Mouse (Mus musculus): ENCODE data around the gene Cacng4. TPM values are rescaled to one million over a fixed set of nuclear protein-coding genes. Genes with fewer than 3 reads are reported as not detected.

Gene Cacng4
- polyA plus RNA-seq, 1 experiment: 152 TPM

DNA sequence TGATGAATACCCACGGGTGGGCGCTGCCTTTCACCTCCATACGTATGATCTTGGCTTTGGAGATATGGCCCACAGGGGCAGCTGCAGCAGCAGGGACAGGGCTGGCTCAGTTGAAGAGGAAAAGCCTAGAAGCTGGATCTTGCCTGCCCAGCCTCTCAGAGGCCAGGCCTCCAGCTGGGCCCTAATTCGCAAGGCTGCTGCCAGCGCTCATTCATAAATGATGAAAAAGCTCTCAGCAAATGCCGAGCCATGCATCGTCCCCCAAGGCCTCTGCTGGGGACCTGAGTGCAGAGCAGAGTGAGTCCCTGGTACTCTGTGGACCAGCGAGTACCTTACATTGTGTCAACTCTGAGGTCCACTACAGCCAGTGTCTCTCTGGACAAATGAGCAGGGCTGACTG, 26.0 kb downstream of the Cacng4 start:
- TF ChIP-seq POLR2A (IDR thresholded peaks at IDR 0.05; ENCODE audit: borderline replicate concordance, extremely low read depth, insufficient read depth, insufficient read length, poor library complexity, severe bottlenecking) (no peak), CTCF (IDR thresholded peaks at IDR 0.05; ENCODE audit: borderline replicate concordance, extremely low read depth, insufficient read depth, insufficient read length) (no peak)
- DNase-seq (ENCODE audit: low read depth): peak; percentile 71

DNA sequence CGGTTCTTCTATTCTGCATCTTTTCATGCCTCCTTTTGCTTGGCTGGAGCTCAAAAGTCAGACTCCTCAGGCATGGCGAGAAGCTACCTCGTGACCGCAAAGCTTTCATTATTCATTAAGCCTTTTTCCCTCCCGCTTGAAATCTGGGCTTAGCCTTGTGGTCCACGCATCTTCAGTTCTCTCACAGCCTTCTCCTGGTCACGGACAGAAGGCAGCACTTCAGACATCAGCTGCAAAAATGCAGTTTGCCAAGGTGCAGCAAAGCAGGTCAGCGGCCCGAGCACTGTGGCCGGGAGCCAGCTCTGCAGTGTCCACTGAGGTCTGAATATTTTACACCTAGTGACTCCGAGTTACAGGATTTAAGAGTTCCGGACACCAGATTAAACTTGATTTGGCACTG, 27.4 kb downstream of the Cacng4 start:
- no peak for DNase-seq (ENCODE audit: low read depth)
- TF ChIP-seq CTCF (IDR thresholded peaks at IDR 0.05; ENCODE audit: borderline replicate concordance, extremely low read depth, insufficient read depth, insufficient read length): no peak
- no peak for TF ChIP-seq POLR2A (IDR thresholded peaks at IDR 0.05; ENCODE audit: borderline replicate concordance, extremely low read depth, insufficient read depth, insufficient read length, poor library complexity, severe bottlenecking)

DNA sequence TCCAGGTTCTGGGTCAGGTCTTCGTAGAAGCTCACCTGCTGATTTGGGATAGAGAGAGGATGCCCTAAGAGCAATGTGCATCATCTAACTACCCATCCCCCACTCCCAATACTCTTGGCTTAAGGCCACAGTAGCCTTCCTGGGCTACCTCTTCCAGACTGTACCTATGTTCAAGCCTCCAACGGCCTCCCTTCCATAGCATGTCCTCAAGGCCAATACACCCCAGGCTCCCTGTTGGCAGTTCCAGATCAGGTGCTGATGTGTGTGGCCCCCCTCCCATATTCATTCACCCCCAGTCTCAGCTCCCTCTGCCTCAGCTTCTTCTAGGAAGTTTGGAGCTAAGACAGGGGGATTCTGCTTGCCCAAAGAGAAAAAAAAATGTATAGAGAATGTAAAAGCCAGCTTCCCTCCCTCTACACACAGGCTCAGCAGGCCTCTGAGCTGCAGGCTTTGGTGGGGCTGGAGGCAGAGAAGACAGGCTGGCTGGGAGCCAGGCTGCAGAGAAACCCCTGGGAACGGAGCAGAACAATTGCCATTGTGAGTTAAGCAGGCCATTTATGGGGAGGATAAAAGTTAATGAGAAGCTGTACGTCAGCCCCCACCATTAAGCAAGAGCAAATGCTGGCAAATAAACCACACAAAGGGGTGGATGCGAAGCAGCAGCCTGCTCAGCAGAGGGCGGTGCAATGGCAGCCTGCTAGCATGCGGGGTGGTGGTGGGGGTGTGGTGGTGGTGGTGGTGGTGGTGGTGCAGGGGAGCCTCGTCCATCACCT, 31.5 kb downstream of the Cacng4 start:
- peak; percentile 53; the same call in 1 of the 2 replicates for TF ChIP-seq CTCF (IDR thresholded peaks at IDR 0.05; ENCODE audit: borderline replicate concordance, extremely low read depth, insufficient read depth, insufficient read length)
- TF ChIP-seq POLR2A (IDR thresholded peaks at IDR 0.05; ENCODE audit: borderline replicate concordance, extremely low read depth, insufficient read depth, insufficient read length, poor library complexity, severe bottlenecking): no peak
- peak; percentile 97 for DNase-seq (ENCODE audit: low read depth)

DNA sequence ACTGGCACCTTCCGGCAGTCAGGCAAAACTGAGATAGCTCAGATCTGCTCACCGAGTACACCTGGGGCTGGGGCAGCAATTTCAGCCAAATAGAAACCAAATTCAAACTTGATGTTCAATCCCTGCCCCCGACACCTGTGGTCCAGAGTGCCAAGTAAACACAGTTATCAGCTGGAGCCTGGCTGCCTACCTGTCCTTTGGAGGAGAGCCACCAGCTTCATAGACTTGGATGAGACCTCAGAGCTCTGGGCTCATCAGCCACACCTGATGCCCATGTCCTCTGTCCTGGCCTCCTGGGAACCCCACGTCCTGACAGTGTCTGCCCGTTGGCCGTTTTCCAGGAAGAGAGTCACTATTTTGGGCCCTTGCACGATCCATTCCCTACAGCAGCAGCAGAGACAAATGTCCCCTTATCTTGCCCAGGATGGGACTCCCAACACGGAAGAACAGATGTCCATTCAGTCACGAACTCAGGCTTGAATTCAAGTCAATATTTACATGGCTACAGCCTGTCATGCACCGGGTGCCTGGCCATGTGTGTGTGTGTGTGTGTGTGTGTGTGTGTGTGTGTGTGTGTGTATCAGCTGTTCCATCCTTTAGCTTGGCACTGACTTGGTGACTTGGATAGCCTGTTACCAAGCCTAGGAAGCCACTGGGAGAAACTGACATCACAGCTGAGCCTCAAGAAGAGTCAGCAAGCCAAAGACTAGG, 32.4 kb downstream of the Cacng4 start:
- TF ChIP-seq POLR2A (IDR thresholded peaks at IDR 0.05; ENCODE audit: borderline replicate concordance, extremely low read depth, insufficient read depth, insufficient read length, poor library complexity, severe bottlenecking) (no peak), CTCF (IDR thresholded peaks at IDR 0.05; ENCODE audit: borderline replicate concordance, extremely low read depth, insufficient read depth, insufficient read length) (no peak)
- no peak for DNase-seq (ENCODE audit: low read depth)

DNA sequence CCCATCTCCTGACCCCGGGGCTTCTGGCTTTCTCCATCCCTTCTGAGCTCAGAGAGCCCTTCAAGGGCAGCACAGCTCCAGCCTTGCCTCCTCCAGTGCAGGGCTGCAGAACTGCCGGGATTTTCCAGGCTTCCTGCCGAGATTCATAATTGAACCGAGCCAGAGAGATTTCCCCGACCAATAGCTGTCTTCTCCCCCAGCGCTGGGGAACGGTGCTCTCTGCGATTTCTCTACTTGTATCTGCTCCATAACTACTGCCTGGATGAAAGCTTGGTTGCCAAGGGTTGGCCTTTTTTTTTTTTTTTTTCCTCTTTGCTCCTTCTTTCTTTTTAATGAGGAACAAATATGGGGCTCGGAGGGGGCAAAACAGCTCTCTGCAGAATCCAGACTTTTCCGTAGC, 34.4 kb downstream of the Cacng4 start:
- TF ChIP-seq POLR2A (IDR thresholded peaks at IDR 0.05; ENCODE audit: borderline replicate concordance, extremely low read depth, insufficient read depth, insufficient read length, poor library complexity, severe bottlenecking) (no peak), CTCF (IDR thresholded peaks at IDR 0.05; ENCODE audit: borderline replicate concordance, extremely low read depth, insufficient read depth, insufficient read length) (no peak)
- DNase-seq (ENCODE audit: low read depth): peak; percentile 81

DNA sequence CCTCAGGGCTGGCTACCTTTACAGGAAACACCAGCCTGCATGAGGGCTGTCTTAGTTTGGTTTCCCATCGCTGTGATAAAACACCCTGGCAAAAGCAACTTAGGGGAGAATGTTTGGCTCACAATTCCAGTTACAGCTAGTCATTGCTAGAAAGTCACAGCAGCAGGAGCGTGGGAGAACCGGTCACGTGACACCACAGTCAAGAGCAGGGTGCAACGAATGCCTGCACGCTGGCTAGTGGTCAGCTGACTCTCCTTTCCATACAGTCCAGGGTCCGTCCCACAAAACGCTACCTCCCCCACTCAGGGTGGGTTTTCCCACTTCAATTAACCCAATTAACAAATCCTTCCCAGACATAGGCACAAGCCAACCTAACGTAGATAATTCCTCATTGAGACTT, 34.8 kb downstream of the Cacng4 start:
- DNase-seq (ENCODE audit: low read depth): peak; percentile 62
- TF ChIP-seq CTCF (IDR thresholded peaks at IDR 0.05; ENCODE audit: borderline replicate concordance, extremely low read depth, insufficient read depth, insufficient read length) (no peak), POLR2A (IDR thresholded peaks at IDR 0.05; ENCODE audit: borderline replicate concordance, extremely low read depth, insufficient read depth, insufficient read length, poor library complexity, severe bottlenecking) (no peak)

DNA sequence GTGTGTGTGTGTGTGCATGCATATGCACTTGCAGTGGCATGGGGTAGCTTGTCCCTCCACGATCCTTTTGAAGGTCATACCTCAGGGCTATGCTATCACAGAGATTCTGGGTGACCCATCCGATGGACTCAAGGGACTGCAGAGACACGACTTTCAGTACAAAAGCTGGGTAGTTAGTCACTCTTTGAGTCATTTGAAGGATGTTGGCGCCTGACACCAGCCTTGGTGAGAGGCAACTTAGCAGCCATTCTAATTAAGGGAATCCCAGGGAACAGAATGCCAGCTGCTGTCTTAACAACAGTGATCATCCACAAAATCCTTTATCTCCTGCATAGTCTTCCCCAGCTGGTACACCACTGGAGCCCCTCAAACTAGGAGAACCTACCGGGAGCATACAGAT, 45.2 kb downstream of the Cacng4 start:
- no peak for DNase-seq (ENCODE audit: low read depth)
- TF ChIP-seq CTCF (IDR thresholded peaks at IDR 0.05; ENCODE audit: borderline replicate concordance, extremely low read depth, insufficient read depth, insufficient read length): no peak
- TF ChIP-seq POLR2A (IDR thresholded peaks at IDR 0.05; ENCODE audit: borderline replicate concordance, extremely low read depth, insufficient read depth, insufficient read length, poor library complexity, severe bottlenecking): no peak

DNA sequence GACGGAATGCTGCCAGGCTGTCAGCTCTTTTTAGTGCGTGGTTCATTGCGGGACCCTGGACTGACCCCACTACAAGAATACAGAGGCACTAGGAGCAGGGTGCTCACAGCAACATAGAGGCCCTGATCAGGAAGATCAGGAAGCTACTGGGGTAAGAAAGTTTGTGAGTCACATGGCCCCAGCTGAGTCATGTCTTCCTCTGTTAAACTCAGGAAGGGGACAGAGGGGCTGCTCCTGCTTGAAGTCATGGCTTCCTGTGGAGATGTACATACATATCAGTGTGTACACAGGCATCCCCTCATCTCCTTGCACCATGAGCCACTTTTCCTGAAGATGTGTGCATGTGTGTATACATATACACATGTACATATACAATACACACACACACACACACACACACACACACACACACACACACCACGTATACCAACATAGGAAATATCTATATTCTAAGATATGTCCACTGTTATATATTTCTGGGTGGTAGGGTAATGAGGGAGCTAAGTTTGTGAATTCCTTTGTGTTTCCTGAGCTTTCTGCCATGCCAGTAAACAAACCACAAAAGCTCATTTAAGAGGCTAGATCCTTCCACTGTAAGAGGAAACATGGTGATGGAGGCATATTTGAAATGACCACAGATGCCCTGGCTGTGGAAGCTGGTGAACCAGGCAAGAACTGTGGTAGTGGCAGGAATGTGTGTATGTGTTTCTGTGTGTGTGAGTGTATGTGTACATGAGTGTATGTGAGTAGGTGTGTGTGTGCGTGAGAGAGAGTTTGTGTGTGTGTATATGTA, 45.9 kb downstream of the Cacng4 start:
- DNase-seq (ENCODE audit: low read depth): no peak
- TF ChIP-seq CTCF (IDR thresholded peaks at IDR 0.05; ENCODE audit: borderline replicate concordance, extremely low read depth, insufficient read depth, insufficient read length): no peak
- TF ChIP-seq POLR2A (IDR thresholded peaks at IDR 0.05; ENCODE audit: borderline replicate concordance, extremely low read depth, insufficient read depth, insufficient read length, poor library complexity, severe bottlenecking): no peak

DNA sequence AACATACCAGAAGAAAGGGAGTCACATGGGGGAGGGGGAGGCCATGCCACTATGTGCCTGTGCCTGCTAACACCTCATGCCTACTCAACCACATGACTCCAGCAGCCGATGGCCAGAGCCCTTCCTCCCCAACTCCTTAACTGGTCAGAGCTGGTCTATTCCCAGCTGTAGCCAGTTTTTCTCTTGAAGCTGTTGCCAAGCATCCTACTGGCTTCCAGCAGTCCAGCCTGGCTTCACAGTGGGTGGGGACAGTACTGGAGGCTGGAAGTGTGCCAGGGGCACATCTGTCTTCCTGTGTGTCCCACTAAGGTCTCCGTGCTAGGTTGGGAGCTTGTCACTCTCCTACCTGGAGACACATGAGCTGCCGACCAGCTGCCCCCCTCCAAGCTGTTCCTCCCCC, 51.3 kb downstream of the Cacng4 start:
- DNase-seq (ENCODE audit: low read depth): peak; percentile 58
- TF ChIP-seq CTCF (IDR thresholded peaks at IDR 0.05; ENCODE audit: borderline replicate concordance, extremely low read depth, insufficient read depth, insufficient read length) (no peak), POLR2A (IDR thresholded peaks at IDR 0.05; ENCODE audit: borderline replicate concordance, extremely low read depth, insufficient read depth, insufficient read length, poor library complexity, severe bottlenecking) (no peak)

DNA sequence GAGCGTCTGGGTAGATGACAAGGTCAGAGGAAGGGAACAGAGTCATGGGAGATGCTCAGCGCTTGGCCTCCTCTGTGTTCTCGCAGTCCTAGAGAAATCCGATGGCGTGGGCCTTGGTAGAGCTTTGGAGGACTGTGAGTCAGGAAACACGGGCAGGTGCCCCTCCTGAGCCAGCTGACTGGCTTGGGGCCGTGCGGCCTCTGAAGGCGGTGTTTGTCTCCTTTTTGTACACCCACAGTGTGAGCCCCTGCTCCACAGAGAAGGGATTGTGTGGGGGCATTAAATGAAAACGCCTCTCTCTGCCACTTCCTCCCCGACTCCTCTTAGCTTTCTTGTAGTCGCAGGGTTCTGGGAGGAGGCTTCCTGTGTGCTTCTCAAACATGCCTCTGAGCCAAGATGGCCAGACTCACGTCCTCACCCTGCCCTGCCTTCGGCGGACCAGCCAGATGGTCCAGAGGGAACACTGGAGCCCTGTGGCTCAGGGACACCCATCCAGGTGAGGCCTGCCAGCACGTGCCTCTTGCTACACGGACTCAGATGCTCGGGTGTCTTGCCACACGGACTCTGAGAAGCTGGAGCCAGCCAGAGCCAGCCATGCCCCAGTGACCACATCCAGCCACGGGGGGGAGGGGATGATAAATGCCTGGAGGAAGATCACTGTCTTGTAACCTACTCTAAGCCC, 55.8 kb downstream of the Cacng4 start:
- DNase-seq (ENCODE audit: low read depth): no peak
- TF ChIP-seq POLR2A (IDR thresholded peaks at IDR 0.05; ENCODE audit: borderline replicate concordance, extremely low read depth, insufficient read depth, insufficient read length, poor library complexity, severe bottlenecking): no peak
- TF ChIP-seq CTCF (IDR thresholded peaks at IDR 0.05; ENCODE audit: borderline replicate concordance, extremely low read depth, insufficient read depth, insufficient read length): no peak

DNA sequence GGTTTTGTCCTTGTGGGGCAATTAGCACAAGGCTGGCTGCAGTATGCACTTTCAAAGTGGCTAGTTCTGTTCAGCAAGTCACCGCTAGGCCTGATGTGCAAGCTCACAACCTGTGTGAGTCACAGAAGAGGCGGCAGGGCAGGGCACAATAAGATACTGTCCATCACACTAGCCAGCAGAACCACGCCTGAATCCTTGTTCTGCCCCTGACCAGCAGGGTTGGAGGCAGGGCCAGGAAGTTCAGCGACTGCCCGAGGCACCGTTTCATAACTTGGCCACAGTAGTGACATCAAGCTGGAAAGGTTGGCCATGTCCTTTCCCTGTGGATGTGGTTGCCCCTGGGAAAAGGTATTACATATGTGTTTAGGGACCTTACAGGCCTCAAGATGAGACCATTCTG, 56.5 kb downstream of the Cacng4 start:
- TF ChIP-seq CTCF (IDR thresholded peaks at IDR 0.05; ENCODE audit: borderline replicate concordance, extremely low read depth, insufficient read depth, insufficient read length) (no peak), POLR2A (IDR thresholded peaks at IDR 0.05; ENCODE audit: borderline replicate concordance, extremely low read depth, insufficient read depth, insufficient read length, poor library complexity, severe bottlenecking) (no peak)
- no peak for DNase-seq (ENCODE audit: low read depth)
